Mouse (Mus musculus): ENCODE measurements at regions not wholly inside any gene's neighbourhood (a gene's known extent, or its start where the extent isn't known, plus 50 kb on each side); places are given as distances from the start of the nearest gene placed in this dataset. TPM values are rescaled to one million over a fixed set of nuclear protein-coding genes. Genes with fewer than 3 reads are reported as not detected.

DNA sequence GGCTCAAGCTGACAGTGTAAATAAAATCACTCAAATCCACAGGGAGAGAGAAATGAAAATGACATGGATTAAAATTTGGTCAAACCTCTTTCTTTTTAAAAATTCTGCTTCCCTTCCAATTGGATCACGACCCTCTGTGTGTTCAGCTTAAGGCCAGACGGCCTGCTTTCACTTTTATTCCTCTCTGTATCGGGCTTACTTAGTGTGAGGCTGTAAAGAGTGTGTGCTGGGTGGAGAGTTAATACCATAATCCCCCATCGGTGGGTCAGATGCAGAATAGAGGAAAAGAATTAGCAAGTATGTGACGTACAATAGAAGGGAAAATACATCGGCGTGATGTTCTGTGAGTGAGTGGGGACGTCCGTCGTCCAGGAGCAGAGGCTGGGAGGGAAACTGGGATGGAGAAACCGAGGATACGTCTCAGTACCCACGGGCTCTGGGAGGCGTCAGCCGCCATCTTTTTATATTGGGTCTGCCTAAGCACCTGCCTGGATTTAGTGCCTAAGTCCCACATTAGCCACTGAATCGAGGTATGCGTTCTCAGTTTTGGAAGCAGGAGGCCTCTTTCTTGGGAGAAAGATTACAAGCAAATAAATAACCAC lies 100.4 kb upstream of the Prox1 start:
- intact Hi-C loops (cut with DNase I) = no loop called here
- no peak for DNase-seq (ENCODE audit: extremely low spot score in 1 of 2, low spot score in 2 of 2)

DNA sequence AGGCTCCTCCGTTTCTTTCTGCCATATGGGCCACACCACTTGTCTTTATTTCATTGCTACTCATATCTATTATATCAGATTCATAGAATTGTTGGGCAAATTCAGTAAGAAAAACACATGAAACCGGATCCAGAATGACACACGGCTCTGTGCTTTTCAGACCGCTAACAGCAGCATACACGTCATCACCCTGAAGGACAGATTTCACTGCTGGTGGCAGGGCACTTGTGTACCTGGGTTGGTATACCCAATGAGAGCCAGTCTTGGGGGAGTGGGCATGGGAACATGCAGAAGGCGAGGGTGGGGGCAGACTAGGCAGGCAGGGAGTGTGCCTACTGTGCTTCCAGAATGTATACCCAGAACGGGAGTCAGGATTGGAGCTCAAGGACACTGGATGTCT lies 98.7 kb upstream of the Prox1 start:
- DNase-seq (ENCODE audit: extremely low spot score in 1 of 2, low spot score in 2 of 2) = no peak
- intact Hi-C loops (cut with DNase I) = no loop called here

DNA sequence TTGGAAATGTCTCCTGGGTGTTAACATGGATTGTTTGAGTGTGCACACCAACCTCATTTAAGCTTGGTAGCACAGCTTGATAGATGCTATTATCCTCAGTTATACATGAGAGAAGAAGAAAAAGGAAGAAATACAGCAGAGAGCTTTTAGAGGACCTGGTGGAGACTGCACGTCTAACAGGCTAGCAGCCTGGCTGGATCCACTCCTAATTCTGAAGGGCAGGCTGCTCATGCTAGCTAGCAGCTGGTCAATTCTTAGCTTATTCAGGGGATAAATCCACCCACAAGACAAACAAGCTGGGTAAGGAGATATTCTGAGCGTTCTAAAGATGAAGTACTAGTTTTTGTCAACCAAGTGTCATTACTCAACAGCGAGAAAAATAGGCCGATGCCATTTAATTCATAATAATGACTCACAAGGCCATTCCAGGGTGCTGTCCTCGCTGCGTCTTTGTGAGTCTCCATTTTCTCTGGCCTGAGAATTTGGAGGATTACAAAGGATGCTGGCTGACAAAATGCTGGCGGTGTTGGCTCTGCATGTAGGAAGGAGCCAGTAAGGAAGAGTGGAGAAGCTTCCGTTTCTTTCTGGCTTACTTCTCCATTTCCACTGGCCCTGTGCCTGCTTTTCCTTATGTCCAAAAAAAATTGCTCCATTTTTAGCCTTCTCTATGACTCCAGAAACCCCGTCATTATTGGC lies 94.7 kb upstream of the Prox1 start:
- no peak for DNase-seq (ENCODE audit: extremely low spot score in 1 of 2, low spot score in 2 of 2)
- intact Hi-C loops (cut with DNase I) = no loop called here

DNA sequence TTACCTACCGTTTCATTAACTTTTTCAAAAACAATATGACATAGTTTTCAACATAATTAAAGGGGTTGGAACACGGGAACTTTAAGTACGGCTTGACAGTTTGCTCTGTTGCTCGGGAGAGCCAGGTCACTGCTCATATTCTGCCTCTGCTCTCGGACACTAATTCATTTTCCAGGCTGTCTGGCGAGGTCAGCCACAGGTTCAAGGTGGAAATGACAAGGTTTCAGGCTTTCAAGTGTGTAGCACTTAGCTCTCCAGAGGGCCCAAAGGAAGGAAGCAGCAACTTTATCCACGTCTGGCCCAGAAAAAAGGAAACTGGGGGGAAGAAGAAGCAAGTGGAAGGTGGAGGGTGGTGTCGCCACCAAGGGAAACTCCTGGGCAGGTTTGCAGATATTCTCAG lies 94.0 kb upstream of the Prox1 start:
- DNase-seq (ENCODE audit: extremely low spot score in 1 of 2, low spot score in 2 of 2) = no peak
- intact Hi-C loops (cut with DNase I) = no loop called here

DNA sequence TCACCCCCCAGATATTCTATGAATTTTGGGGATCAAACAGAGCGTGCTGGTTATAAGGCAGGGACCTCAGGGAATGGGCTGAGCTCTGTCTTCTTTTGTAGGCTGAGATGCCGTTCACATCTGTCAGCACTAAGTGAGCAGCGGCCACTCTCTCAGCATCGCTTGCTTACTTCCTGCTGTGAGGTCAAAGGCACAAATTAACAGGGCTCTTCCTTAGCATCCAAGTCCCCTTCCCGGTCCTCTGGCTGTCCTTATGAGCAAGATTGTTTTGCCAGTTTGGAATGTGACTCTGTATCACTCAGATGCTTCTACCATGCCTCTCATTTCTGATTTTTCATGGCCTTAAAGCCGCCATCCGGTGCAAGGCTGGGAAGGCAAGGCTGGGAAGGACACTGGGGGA lies 93.1 kb upstream of the Prox1 start:
- intact Hi-C loops (cut with DNase I) = no loop called here
- no peak for DNase-seq (ENCODE audit: extremely low spot score in 1 of 2, low spot score in 2 of 2)

DNA sequence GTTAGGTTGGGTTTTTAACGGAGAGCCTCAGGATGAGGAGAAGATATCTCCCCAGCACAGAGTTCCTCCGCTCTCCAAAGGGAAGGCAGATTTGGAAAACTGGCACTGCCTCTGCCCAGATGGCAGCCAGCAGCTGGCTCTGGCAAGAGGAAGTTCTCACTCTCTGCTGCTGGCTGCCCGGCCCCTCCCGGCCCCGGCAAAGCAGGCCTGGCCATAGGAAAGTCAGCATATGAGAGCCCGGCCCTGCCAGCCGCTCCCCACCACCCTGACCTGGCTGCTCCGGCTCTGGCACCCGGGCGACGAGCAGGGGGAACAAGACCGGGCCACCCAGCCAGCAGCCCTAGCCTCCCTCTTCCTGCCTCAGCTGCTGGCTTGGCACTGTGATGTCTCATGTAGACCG lies 89.1 kb upstream of the Prox1 start:
- no peak for DNase-seq (ENCODE audit: extremely low spot score in 1 of 2, low spot score in 2 of 2)
- intact Hi-C loops (cut with DNase I) = no loop called here

DNA sequence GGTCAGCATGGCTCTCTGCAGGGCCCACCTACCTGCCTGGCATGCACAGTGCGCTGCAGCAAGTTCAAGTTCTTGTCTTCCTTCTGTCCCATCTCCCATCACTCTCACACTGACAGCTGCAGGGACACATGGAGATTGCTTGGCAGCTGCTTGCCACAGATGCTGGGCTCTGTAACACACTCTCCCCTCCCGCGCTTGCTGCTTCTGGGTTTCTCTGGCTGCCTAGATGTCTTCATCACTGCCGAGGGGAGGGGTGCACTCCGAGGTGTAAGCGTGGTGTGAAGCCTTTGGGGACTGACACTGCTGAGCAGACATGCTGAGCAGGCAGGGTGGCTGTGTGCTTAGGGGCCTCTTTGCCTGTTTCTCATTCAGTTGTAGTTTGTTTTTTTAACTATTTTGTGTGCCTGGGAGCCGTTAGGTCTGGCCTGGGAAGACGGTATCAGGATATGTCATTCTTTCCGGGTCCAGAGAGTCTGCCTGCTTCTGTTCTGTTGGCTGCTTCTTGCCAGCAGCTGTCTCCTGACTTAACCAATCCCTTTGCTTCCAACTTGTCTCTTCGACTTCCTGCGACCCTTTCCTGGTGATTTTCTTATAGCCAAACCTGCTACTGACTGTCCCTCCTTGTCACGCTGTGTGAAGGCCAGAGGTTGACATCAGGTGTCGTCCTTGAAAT lies 80.2 kb upstream of the Prox1 start:
- peak in 1 of 2 experiments; percentile 46 for DNase-seq (ENCODE audit: extremely low spot score in 1 of 2, low spot score in 2 of 2)
- intact Hi-C loops (cut with DNase I) = no loop called here

DNA sequence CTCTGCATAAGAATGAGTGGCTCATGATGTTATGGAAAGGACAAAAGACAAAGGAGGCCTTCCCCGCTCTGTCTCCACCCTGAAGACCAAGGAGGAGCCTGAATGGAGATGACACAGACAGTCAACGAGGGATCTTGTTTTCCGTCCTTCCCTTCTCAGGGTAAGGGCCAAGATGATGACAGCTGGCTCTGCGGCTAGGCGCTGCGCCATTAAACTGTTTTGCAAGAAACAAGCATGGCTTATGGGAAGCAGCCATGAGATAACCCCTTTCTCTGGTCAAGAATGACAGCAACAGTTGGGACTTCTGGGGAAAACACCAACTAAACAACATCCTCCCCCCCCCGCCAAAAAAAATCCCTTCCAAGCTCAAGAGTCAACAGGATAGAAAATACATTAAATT lies 72.0 kb upstream of the Prox1 start:
- no peak for DNase-seq (ENCODE audit: extremely low spot score in 1 of 2, low spot score in 2 of 2)
- intact Hi-C loops (cut with DNase I) = no loop called here

DNA sequence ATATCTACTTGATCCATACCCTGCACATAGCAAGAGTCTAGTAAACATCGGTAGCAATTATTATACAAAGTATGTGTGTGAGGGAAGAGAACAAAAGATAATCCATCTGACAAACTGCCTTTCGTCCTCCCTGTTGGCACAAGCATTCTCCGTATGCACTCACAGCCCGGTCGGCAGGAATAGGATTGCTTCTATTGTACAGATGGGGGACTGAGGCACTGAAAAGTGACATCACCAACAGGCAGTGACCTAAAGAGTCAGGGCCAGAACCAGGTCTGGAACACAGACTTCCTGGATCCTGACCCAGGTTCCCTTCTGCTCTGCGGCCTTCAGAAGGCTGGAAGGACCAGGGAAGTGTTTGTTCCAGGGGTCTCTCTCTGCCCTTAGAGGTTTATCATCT lies 69.3 kb upstream of the Prox1 start:
- intact Hi-C loops (cut with DNase I) = no loop called here
- DNase-seq (ENCODE audit: extremely low spot score in 1 of 2, low spot score in 2 of 2) = no peak

DNA sequence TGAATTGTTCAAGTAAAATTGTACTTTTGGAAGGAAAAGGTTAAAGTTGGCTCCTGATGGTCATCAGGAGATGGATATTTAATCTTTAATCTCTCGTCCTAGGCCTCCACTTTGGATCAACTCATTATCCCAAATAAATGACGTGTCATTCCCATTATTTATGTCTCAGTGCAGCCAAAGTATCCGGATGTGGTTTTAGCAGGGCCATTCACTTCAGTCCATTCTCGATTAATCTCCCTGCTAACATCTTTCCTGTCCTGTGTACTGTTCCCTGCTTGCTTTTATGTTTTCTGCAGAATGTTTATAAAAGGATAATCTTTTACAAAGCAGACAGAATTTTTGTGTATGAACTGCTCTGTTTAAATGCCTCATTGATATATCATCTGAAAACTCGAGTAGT lies 60.4 kb upstream of the Prox1 start:
- DNase-seq (ENCODE audit: extremely low spot score in 1 of 2, low spot score in 2 of 2) = no peak
- intact Hi-C loops (cut with DNase I) = no loop called here

DNA sequence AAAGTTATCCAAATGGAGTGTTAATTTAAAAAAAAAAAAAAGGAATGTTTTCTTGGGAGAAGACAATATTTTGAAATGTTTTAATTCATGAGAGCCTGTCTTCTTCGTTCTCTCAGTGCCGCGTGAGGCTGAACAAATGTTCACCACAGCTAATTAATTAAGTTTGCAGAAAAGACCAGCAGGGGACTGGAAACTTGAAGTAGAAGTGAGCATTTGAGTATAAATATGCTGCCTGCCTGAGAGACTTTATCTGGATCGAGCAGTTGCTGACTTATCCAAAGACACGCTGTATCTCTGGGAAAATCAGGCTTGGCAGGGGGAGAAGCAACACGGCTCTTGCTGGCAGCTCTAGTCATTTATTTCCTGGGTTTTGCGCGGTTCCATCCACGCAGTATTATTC lies 49.9 kb upstream of the Prox1 start:
- intact Hi-C loops (cut with DNase I) = no loop called here
- peak in 1 of 2 experiments; percentile 4 for DNase-seq (ENCODE audit: extremely low spot score in 1 of 2, low spot score in 2 of 2)

Small RNAs in the stretch of these regions (microRNA-seq; reads per million reads assigned to microRNA genes)
- gene Gm47294 = not detected
